ENCODE assay signal across 16 mouse cellular contexts in the genomic region with DNA sequence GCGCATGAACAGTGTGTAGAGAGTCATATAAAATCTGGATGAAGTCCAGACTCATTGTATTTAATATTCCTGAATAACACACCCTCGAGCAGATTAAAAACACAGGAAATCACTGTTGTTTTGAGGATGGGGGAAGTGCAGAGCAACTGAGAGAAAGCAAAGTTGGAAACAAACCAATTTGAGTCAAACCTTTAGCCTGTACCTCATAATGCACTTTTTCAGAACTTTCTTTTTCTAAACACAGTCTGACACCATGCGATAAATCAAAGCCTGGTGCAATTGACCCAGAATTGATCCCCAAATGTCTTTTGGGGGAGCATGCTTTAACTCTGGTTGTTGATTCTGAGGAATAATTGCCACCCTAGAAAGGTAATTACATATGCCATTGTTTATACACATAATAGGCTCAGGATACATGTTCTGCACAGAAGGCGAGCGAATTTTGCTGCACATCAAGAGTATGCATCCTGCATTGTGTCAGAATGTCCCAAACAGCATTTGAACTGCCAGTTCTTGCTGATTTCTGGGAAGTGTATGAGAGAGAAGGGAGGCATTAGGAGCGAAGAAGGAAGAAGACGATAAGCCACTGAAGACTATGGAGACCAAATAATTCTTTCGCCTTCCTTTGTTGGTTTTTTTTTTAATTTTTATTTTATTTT.
DNase-seq lines count a peak whose midpoint lies in the region; ATAC-seq and TF ChIP-seq lines count a peak whose summit lies in the region.
"Had no signal": no experiment of that assay in that cellular context is flagged by ENCODE, and none has a peak within 500 bp of the region (broad histone marks: within the 10 kb centered on the region; RNA-seq: fewer than 3 reads in every experiment).

No protein-coding gene starts in this region.

- no peak for DNase-seq in intestine, embryonic 14.5 days (ENCODE audit: low spot score)
- DNase-seq in midbrain, embryonic 10.5 days (ENCODE audit: low spot score), result no peak
- DNase-seq in liver, embryonic 11.5 days (ENCODE audit: low spot score), result no peak
- DNase-seq in right cerebral cortex, postnatal 25 days, result no peak
- DNase-seq: B cell, adult 2 months; cerebellum, postnatal 10 days; kidney, adult 8-10 months; lung, postnatal 10 days had no signal

- H3K27me3 ChIP-seq in intestine, embryonic 14.5 days (replicated peaks; ENCODE audit: control insufficient read depth, insufficient read depth, low read length), result no peaks in the 10 kb centered on the region
- no peaks in the 10 kb centered on the region for H3K27me3 ChIP-seq in intestine, postnatal 0 days (replicated peaks; ENCODE audit: control insufficient read depth, insufficient read depth, low read length)
- H3K27me3 ChIP-seq in midbrain, embryonic 10.5 days (ENCODE audit: low read depth, poor library complexity, severe bottlenecking), result peaks cover 8% of the 10 kb centered on the region
- no peaks in the 10 kb centered on the region; the same call in 1 of the 2 replicates for H3K27me3 ChIP-seq in midbrain, embryonic 16.5 days (ENCODE audit: control insufficient read depth, insufficient read depth, low read depth, low read length)
- 0 out of 2 replicates have a peak, but pooled peaks cover 3% of the 10 kb centered on the region for H3K27me3 ChIP-seq in forebrain, embryonic 12.5 days
- no peaks in the 10 kb centered on the region for H3K27me3 ChIP-seq in neural tube, embryonic 15.5 days (replicated peaks)
- H3K27me3 ChIP-seq in liver, embryonic 11.5 days (replicated peaks; ENCODE audit: control insufficient read depth, insufficient read depth, low read length), result no peaks in the 10 kb centered on the region
- H3K27me3 ChIP-seq: neural tube, embryonic 12.5 days had no signal

- no peak for TF ChIP-seq CTCF in intestine, postnatal 0 days (IDR thresholded peaks at IDR 0.05; ENCODE audit: low read depth)

- no peaks in the 10 kb centered on the region for H3K36me3 ChIP-seq in intestine, embryonic 14.5 days (ENCODE audit: control insufficient read depth, insufficient read depth, low read length)
- no peaks in the 10 kb centered on the region for H3K36me3 ChIP-seq in intestine, postnatal 0 days (ENCODE audit: control insufficient read depth, insufficient read depth)
- H3K36me3 ChIP-seq in midbrain, embryonic 10.5 days, result no peaks in the 10 kb centered on the region
- H3K36me3 ChIP-seq in midbrain, embryonic 16.5 days (ENCODE audit: control insufficient read depth, insufficient read depth, low read length), result no peaks in the 10 kb centered on the region
- H3K36me3 ChIP-seq in forebrain, embryonic 12.5 days (replicated peaks), result no peaks in the 10 kb centered on the region
- H3K36me3 ChIP-seq in neural tube, embryonic 15.5 days, result no peaks in the 10 kb centered on the region
- no peaks in the 10 kb centered on the region for H3K36me3 ChIP-seq in liver, embryonic 11.5 days (ENCODE audit: control insufficient read depth, insufficient read depth, low read length)
- H3K36me3 ChIP-seq: neural tube, embryonic 12.5 days had no signal

- no peak overlapping the region for H3K4me3 ChIP-seq in intestine, embryonic 14.5 days (ENCODE audit: low read depth, low read length)
- H3K4me3 ChIP-seq in intestine, postnatal 0 days (ENCODE audit: low read depth, low read length), result no peak overlapping the region
- H3K4me3 ChIP-seq in midbrain, embryonic 10.5 days, result no peak overlapping the region
- H3K4me3 ChIP-seq in midbrain, embryonic 16.5 days (ENCODE audit: low read depth, low read length), result no peak overlapping the region
- H3K4me3 ChIP-seq in forebrain, embryonic 12.5 days (replicated peaks), result no peak overlapping the region
- no peak overlapping the region for H3K4me3 ChIP-seq in neural tube, embryonic 15.5 days (replicated peaks)
- no peak overlapping the region for H3K4me3 ChIP-seq in liver, embryonic 11.5 days (ENCODE audit: low read depth, low read length)
- H3K4me3 ChIP-seq: erythroblast, embryonic 14.5 days; neural tube, embryonic 12.5 days had no signal

- WGBS in intestine, embryonic 14.5 days, result 55% methylated on average over 8 of the region's 8 CpGs
- WGBS in intestine, postnatal 0 days, result 75% methylated on average over 8 of the region's 8 CpGs
- WGBS in midbrain, embryonic 10.5 days, result 69% methylated on average over 8 of the region's 8 CpGs
- WGBS in midbrain, embryonic 16.5 days, result 54% methylated on average over 8 of the region's 8 CpGs
- 44% methylated on average over 8 of the region's 8 CpGs for WGBS in forebrain, embryonic 12.5 days
- WGBS in neural tube, embryonic 15.5 days, result 53% methylated on average over 8 of the region's 8 CpGs
- WGBS in liver, embryonic 11.5 days, result 83% methylated on average over 8 of the region's 8 CpGs

- H3K9me3 ChIP-seq in intestine, embryonic 14.5 days (ENCODE audit: control insufficient read depth, low read length), result no peaks in the 10 kb centered on the region
- H3K9me3 ChIP-seq in intestine, postnatal 0 days (ENCODE audit: control insufficient read depth), result no peaks in the 10 kb centered on the region
- no peaks in the 10 kb centered on the region for H3K9me3 ChIP-seq in midbrain, embryonic 10.5 days (replicated peaks)
- no peaks in the 10 kb centered on the region for H3K9me3 ChIP-seq in midbrain, embryonic 16.5 days (replicated peaks; ENCODE audit: control insufficient read depth, low read length, poor library complexity, severe bottlenecking)
- no peaks in the 10 kb centered on the region for H3K9me3 ChIP-seq in forebrain, embryonic 12.5 days
- H3K9me3 ChIP-seq in neural tube, embryonic 15.5 days (replicated peaks), result no peaks in the 10 kb centered on the region
- H3K9me3 ChIP-seq in liver, embryonic 11.5 days (ENCODE audit: control insufficient read depth, low read length), result no peaks in the 10 kb centered on the region
- H3K9me3 ChIP-seq: neural tube, embryonic 12.5 days had no signal

- H3K9ac ChIP-seq in intestine, embryonic 14.5 days (ENCODE audit: low read length), result no peak overlapping the region
- no peak overlapping the region for H3K9ac ChIP-seq in intestine, postnatal 0 days (ENCODE audit: low read depth, low read length)
- H3K9ac ChIP-seq in midbrain, embryonic 16.5 days (ENCODE audit: low read depth, low read length), result no peak overlapping the region
- H3K9ac ChIP-seq in forebrain, embryonic 12.5 days, result no peak overlapping the region
- no peak overlapping the region for H3K9ac ChIP-seq in neural tube, embryonic 15.5 days (replicated peaks)
- no peak overlapping the region for H3K9ac ChIP-seq in liver, embryonic 11.5 days (ENCODE audit: low read depth, low read length)
- H3K9ac ChIP-seq: neural tube, embryonic 12.5 days had no signal

- 0 out of 2 replicates have a peak overlapping the region, but pooled peaks have one; percentile 12 for H3K4me2 ChIP-seq in intestine, embryonic 14.5 days (ENCODE audit: low read length)
- no peak overlapping the region for H3K4me2 ChIP-seq in intestine, postnatal 0 days (replicated peaks; ENCODE audit: low read depth)
- H3K4me2 ChIP-seq in midbrain, embryonic 16.5 days (ENCODE audit: low read length), result no peak overlapping the region
- H3K4me2 ChIP-seq in forebrain, embryonic 12.5 days, result no peak overlapping the region
- H3K4me2 ChIP-seq in neural tube, embryonic 15.5 days, result no peak overlapping the region
- H3K4me2 ChIP-seq in liver, embryonic 11.5 days, result no peak overlapping the region
- H3K4me2 ChIP-seq: neural tube, embryonic 12.5 days had no signal

- ATAC-seq in intestine, embryonic 14.5 days (replicated peaks; ENCODE audit: low FRiP score, low TSS enrichment, low read depth), result no peak
- no peak for ATAC-seq in intestine, postnatal 0 days
- ATAC-seq in midbrain, embryonic 16.5 days, result no peak
- ATAC-seq in forebrain, embryonic 12.5 days (ENCODE audit: low FRiP score), result peak; percentile 12; the same call in 1 of the 2 replicates
- ATAC-seq in neural tube, embryonic 15.5 days (ENCODE audit: low FRiP score), result no peak
- ATAC-seq in liver, embryonic 11.5 days (replicated peaks; ENCODE audit: low FRiP score), result no peak
- ATAC-seq: hindbrain, embryonic 16.5 days; Patski had no signal

- H3K27ac ChIP-seq in intestine, embryonic 14.5 days (ENCODE audit: low read depth), result no peak overlapping the region
- no peak overlapping the region for H3K27ac ChIP-seq in intestine, postnatal 0 days (ENCODE audit: low read depth, low read length)
- peak overlapping the region; percentile 82 for H3K27ac ChIP-seq in midbrain, embryonic 10.5 days (replicated peaks)
- H3K27ac ChIP-seq in midbrain, embryonic 16.5 days (ENCODE audit: low read length), result no peak overlapping the region; the same call in 1 of the 2 replicates
- peak overlapping the region; percentile 80 for H3K27ac ChIP-seq in forebrain, embryonic 12.5 days
- 0 out of 2 replicates have a peak overlapping the region, but pooled peaks have one; percentile 33 for H3K27ac ChIP-seq in neural tube, embryonic 15.5 days (replicated peaks)
- no peak overlapping the region for H3K27ac ChIP-seq in liver, embryonic 11.5 days (ENCODE audit: low read depth, low read length)
- H3K27ac ChIP-seq: neural tube, embryonic 12.5 days had no signal

- peaks cover 20% of the 10 kb centered on the region for H3K4me1 ChIP-seq in intestine, embryonic 14.5 days (replicated peaks; ENCODE audit: control insufficient read depth, insufficient read depth, low read length)
- no peaks in the 10 kb centered on the region for H3K4me1 ChIP-seq in intestine, postnatal 0 days (replicated peaks; ENCODE audit: control insufficient read depth, insufficient read depth, low read length)
- H3K4me1 ChIP-seq in midbrain, embryonic 10.5 days, result peaks cover 36% of the 10 kb centered on the region
- peaks cover 14% of the 10 kb centered on the region; the same call in 1 of the 2 replicates for H3K4me1 ChIP-seq in midbrain, embryonic 16.5 days (ENCODE audit: control insufficient read depth, insufficient read depth, low read length)
- H3K4me1 ChIP-seq in forebrain, embryonic 12.5 days, result peaks cover 28% of the 10 kb centered on the region
- H3K4me1 ChIP-seq in neural tube, embryonic 15.5 days, result peaks cover 25% of the 10 kb centered on the region
- H3K4me1 ChIP-seq in liver, embryonic 11.5 days (replicated peaks; ENCODE audit: control insufficient read depth, insufficient read depth, low read length), result no peaks in the 10 kb centered on the region

Comparison
In these comparisons a context has a peak if more than half of its experiments do, and no peak if none do; other contexts are left out.
1. H3K27ac ChIP-seq: peak in midbrain, embryonic 10.5 days (single experiment), forebrain, embryonic 12.5 days (single experiment) and neural tube, embryonic 15.5 days (single experiment); none in intestine, embryonic 14.5 days (single experiment), intestine, postnatal 0 days (single experiment), midbrain, embryonic 16.5 days (single experiment) and liver, embryonic 11.5 days (single experiment).